Mouse (Mus musculus) fibroblast of lung, adult 2 months (primary cell): ENCODE results near the gene Tal1.

ENCODE experiments used
- DNase-seq: peaks from one replicate; pipeline ENCODE4 v3.0.0-alpha.2; 2011; ENCODE audit warnings: low read depth

Tal1 gene

DNA sequence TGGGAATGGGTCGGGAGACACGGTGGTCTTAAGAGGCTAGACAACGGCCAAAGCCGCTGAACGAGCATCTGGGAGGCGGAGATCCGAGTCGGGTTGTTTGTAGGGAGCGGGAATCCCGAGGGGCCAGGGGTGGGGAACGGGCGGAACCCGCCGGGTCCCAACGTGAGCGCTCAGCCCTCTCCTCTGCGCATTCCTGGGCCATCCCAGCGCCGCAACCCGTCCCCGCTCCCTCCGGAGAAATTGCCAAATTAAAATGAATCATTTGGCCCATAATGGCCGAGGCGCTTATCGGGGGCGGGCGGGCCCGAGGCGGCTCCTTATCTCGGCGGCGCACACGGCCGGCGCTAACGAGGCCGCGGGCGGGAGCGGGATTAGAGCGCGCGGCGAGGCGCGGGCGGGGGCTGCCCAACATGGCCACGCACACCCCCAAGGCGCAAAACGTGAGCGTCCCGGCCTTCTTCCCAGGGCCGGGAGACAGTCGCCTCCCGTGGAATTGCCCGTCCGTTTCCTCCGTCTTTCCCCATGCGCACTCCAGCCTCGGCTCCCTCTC, at the start of gene Tal1:
Gene Tal1, plus strand, starts transcription at position 56 of the 550 bp plus-strand sequence.
- DNase-seq, result no peak

DNA sequence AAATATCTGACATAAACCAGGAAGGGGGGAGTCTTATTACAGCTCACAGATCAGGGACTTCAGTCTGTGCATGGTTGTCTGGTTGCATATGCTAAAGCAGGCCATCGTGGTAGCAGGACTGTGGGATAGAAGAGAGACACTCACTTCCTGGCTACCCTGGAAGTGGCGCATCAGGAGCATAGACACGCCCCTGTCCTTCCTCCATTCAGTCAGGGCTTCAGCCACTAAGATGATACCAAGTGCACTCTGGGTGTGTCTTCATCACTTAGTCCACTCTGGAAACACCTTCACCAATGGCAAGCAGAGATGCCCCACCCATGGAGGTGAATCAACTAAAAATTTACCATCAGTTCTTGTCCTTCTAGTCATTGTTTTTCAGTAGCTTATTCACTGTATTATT, 42.0 kb upstream of the Tal1 start:
- no peak for DNase-seq

DNA sequence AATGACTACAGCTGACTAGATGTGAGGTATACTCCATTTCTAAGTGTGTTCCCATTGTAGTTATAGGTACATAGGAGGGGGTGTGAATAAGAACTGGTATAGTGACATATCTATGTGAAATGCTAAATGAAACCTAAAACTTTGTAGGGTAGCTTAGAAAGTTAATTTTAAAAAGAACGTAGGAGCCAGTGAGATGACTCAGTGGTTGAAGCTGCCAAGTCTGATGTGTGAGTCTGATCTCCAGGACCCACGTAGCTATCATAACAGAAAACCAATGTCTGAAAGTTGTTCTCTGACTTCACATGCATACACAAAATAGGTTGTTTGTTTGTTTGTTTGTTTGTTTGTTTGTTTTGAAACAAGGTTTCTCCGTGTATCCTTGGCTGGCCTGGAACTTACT, 36.2 kb upstream of the Tal1 start:
- peak; percentile 32 for DNase-seq

DNA sequence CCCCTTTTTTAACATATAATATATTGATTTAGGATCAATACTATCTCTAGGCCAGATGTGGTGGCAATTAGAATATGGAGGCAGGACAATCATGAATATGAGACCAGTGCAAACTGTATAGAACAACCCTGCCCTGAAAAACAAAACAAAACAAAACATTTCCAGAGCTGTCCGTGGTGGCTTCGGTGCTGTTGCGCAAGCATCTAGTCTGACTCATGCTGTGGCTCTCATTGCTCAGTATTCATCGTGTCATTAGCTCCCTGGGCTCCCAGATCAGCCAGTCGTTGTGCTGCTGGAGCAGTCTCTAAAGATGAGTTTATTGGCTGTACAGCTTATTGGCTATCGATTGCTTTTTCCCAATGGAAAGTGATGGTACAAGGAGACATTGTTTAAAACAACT, 21.2 kb upstream of the Tal1 start:
- peak; percentile 60 for DNase-seq

DNA sequence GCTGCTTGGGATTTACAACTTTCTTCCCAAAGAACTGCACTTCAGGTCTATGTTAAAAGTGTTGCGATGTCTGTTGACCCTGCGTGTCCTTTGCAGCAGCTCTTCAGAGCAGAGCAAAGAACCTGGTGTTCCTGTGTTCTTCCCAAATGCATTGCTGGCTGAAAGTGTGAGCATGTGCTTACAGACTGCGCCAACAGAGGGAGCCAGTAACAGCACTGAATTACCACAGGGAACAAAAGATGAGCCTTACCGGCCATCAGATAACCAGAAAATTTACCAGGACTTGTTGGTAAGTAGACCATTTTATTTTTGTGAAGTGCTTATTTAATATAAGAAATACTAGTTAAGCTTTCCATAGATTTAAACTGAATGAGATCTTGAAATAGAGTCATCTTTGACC, 18.0 kb upstream of the Tal1 start:
- DNase-seq, result peak; percentile 27

DNA sequence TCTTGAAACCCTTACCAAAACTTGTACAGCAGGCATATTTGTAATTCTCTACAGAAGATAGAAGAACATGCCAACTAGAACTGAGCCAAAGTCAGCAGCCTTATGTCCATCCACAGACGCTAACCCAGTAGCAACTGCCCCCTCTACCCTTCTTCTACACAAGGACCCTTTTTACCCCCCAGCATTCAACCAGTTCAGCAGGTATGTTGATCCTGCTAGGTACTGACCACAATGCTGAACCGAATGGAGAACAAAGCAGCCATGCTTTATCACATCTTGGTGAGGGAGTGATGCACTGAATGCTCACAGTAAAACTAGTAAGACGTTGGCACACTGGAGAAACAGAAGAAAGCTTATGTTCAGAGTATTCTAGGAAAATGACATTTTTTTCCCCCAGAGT, 10.6 kb upstream of the Tal1 start:
- DNase-seq, result no peak

DNA sequence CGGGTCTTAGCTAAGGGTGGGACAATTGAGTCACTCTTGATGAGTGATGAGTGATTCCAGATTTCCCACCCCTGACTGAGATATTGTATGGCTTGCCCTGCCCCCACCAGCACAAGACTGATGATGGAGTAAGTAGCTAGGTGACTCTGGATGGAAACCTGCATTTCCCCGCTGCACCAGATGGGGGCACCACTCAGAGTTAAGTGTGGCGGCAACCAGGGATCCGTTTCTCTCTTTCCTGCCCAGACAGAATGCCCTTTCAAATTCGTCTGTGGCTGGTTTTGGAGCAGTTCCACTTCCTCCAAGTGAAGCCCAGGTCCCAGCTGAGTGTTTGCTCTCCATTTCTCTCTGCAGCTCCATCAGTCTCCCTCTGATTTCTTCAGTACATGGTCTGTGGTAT, 8.5 kb upstream of the Tal1 start:
- DNase-seq, result no peak

DNA sequence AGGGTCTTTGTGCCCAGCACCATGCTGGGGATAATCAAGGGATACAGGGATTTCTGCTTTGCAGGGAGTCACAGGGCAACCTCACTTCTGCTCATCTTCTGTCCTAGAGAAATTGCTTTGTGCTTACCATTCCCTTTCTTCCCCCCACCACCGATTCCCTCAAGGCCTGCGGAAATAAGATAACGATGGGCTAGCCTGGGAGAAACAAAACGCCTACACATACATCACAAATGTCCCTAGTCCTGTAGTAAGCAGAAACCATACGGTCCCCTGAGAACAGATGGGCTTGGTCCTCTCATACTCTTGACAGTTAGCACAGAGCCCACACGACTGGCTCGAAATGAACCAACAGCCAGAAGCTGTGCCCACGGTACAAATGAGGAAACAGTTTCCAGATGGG, 8.0 kb upstream of the Tal1 start:
- no peak for DNase-seq

DNA sequence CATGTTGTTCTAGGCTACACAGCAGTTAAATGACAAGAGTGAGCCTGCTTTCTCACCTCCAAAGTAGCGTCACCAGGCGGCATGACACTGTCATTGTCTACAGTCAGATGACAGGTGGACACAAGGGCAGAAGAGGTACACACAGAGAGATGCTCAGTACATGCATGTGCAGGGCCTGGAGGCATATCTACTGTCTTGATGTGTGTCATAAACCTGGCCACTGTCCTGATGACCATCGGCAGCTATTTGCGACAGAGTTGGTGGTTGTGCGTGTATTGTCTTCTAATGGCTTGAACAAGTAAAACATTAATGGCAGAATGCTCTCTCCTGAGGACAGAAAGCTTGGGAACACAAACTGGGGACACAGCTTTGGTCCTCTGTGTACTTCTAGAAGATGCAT, 5.0 kb upstream of the Tal1 start:
- DNase-seq, result no peak

DNA sequence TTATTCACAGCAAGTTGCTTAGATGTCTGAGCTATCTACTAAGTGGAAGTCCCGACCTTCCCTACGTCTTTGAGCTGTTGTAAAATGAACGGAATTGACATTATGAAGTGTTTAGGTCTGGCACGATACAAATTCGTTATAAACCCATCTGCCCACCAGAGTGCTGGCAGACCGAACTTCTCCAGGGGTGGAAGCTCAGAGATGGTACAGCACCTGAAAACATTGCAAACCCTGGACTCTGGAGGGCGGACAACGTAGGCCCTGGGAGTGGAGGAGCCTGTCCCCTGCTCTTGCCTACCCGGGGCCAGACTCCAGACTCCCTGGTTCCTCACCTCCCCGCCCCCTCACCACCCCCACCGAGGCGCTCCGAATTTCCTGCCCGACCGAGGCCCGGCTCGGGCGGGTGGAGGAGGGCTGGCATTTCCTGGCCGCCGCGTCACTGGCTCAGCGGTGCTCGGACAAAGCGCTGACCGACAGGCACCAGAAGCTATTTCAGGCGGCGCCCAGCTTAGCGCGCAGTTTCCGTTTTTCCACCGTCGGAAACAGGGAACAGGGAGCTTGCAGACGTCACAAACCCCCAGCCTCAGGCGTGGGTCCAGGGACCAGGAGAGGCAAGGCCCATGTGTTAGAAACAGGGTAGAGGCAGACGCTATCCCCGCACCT, 3.8 kb upstream of the Tal1 start:
- no peak for DNase-seq

DNA sequence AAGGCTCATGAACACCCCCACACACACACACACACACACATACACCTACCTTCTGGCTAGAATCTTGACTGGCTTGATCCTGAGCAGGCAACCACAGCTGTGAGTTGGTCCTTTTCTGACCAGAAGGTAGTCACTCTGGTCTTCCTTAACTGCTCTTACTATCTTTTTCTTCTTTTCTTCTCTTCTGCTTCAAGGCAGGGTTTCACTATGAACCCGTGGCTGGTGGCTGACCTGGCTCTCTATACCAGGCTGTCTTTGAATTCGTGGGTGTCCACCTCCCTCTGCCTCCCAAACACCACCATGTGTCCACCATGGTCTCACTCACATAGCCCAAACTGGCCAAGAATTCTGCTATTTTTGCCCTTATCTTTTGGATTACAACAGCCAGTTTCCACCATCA, 1.2 kb upstream of the Tal1 start:
- no peak for DNase-seq

DNA sequence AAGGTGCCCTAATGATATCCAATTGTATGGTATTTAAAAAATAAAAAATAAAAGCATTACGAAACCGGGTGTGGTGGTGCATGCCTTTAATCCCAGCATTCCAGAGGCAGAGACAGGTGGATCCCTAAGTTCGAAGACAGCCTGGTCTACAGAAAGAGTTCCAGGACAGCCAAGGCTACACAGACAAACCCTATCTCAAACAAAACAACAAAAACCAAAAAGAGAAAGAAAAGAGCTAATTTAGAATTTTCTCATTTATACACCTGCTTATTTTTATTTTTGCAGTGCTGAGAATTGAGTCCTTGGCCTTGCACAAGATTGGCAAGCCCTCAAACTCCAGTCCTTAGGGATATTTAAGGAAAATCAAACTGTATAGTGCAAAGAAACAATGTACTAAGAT, 535 bp upstream of the Tal1 start:
- DNase-seq, result no peak

DNA sequence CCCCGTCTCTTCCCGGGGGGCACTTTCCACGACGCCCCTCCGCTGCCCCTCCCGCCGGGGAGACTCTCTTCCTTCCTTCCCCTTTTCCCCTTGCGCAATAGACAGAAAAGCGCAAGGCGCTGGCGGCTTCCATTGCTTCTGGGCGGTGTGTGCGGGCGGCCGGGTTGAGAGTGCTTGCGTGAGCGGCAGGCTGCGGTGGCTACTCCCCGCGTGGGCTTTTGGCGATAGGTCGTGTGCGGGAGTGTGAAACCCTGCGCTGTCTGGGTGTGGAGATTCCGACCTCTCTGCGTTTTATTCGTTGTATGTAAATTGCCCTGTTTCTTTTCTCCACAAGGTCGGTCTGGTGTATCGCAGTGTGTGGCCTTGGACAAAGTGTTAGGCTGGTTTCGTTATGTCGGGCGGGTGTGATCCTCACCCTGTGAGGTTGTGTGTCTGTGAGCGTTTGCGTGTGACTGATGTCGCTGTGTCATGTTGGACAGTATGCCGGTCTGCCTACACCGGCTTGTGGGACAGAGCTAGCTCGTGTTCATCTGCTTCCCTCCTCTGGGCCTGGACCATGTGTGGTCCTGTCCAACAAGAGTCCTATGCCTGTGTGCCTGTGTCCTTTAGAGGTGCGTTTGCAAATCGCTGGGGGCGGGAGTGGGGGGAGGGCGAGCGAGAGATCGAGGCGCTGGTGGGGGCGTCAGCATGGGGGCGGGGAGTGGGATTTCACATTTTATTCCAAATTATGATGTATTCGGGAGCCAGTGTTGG, 871 bp downstream of the Tal1 start:
- no peak for DNase-seq

DNA sequence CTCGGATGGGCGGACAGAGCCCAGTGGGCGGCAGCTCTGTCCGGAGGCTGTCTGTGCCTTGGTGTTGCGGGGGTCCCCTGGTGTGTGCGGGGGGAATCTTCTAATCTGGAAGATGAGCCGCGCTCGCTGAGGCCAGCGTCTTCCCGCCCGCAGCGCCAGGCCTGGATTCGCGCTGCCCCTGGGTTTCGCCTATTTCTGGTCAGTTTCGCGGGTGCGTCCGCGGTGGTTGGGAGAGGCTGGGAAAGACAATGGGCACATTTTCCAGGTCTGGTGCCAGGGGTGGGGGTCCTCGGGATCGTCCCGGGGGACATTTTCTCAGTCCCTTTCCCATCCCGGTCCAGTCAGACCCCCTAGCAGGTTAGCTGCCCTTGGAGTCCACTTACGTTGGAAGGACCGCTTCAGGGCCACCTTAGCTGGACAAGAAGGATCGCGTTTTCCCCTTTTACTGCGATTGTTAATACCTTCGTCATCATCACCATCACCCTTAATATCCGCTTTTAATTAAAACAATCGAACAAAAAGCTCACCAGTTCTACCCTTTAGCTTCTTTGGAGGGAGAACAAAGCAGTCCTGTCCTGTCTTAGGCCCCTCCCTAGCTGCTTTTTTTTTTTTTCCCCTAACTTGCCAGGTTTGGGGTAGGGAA, 1.6 kb downstream of the Tal1 start:
- no peak for DNase-seq

DNA sequence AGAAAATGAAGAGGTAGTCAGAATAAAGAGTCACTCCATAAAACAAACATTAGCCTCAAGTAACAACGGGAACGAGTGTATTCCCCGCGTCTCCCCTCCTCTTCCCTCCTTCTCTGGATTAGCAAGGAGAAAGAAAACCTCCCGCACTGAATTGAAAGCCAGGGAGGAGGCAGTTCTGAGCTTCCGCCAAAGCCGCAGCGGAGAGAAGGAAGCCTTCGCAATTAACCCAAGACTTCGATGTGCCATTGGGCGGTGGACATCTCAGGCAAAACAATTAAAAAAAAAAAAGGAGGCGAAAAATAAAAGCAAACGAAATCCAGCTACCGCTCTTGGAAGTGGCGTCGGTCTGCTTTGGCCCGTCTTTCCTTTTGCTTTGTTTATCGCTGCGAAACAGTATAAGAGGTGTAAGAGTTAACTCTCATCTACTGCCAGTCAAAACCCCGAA, 2.1 kb downstream of the Tal1 start:
- DNase-seq, result no peak

DNA sequence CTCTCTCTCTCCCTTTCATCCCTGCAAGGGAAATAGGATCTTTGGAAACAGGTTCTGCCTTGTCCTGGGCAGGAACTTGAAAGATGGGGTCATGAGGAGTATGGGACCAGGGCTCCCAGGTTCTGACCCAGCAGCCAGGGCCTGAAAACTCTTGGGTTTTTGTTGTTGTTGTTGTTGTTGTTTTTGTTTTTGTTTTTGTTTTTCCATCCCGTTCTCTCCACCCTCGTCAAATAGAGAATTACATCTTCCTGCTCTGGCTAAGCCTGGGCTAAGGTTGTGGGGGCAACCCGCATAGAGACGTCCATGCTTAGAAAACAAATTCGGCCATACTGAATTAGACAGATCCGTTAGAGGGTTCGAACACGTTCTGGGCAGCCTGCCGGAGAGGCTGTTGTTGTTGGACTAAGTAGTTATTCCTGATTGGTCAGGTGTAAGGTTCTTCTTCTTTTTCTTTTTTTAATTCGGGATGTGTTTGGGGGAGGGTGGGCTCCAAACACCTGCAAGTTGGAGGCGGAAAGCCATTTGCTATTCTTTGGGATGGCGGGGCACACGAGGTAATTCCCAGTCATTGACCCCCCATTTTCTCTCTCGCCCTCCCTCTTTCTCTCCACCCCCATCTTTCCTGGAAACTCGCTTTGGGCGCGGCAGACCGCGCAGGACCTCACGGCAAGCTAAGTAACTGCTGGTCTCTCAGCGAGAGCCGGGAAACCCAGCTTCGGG, 2.8 kb downstream of the Tal1 start:
- DNase-seq, result no peak

DNA sequence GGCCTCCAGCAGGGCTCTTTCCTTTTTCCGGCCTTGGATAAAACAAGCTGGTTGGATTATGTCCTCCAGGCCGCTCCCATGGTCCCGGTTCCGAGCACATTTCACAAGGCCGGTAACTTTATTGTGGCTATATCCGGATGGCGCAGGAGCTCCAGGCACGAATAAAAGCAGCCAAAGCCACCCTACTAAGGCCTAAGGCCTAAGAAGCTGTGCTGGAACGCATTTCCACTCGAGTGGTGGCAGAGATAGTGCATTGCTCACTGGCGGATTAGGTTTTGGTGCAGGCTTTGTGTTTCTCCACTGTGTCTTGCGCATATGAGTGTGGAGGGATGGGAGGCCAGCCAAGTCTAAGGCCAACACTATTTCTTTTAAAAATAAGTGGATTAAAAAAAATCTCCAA, 3.6 kb downstream of the Tal1 start:
- no peak for DNase-seq

DNA sequence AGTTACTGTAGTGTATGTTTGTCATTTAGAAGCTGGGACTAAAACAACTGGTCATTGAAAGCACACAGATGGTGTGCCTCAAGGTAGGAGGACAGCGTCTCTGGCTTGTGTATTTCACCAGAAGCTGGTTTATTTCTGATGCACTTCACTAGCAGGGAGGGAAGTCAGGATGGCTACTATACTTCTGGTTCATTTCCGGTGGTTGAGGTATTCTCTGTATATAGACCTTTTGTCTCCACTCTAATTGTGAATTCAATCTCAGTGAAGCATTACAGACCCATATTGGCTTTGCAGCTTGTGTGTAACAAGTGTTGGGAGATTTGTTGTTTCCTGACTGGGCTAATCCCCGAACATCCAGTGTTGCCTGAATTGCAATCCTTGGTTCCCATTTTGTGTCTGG, 4.5 kb downstream of the Tal1 start:
- DNase-seq, result no peak

DNA sequence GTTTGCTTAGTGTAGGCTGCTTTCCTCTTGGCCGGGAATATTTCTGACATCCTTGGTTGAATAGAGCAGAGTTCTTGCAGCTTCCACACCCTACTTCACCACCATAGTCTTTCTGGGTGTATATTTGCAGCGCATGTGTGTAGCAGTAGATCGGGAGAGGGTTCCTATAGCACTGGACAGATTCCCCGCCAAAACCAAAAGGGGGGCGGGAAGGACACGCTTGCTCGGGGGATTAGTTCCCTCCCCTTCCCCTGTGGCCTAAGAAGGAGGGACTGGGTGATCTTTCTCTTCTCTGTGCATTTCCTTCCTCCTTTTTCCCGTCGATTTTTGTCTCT, 6.3 kb downstream of the Tal1 start:
- DNase-seq, result no peak

DNA sequence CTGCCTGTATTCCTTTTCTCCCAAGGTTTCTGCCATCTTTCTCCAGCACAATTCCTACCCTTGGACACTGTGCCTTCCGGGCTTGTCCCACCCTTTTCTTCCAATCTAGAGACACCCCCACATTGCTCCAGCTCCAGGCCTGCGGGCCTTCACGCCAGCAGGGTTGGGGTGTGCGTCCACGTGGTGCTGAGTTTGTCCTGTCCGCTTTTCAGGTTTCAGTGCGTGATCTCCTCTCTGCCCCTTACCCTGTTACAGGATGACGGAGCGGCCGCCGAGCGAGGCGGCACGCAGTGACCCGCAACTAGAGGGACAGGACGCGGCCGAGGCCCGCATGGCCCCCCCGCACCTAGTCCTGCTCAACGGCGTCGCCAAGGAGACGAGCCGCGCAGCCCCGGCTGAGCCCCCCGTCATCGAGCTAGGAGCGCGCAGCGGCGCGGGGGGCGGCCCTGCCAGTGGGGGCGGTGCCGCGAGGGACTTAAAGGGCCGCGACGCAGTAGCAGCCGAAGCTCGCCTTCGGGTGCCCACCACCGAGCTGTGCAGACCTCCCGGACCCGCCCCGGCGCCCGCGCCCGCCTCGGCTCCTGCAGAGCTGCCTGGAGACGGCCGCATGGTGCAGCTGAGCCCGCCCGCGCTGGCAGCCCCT, 6.8 kb downstream of the Tal1 start:
- DNase-seq, result no peak

DNA sequence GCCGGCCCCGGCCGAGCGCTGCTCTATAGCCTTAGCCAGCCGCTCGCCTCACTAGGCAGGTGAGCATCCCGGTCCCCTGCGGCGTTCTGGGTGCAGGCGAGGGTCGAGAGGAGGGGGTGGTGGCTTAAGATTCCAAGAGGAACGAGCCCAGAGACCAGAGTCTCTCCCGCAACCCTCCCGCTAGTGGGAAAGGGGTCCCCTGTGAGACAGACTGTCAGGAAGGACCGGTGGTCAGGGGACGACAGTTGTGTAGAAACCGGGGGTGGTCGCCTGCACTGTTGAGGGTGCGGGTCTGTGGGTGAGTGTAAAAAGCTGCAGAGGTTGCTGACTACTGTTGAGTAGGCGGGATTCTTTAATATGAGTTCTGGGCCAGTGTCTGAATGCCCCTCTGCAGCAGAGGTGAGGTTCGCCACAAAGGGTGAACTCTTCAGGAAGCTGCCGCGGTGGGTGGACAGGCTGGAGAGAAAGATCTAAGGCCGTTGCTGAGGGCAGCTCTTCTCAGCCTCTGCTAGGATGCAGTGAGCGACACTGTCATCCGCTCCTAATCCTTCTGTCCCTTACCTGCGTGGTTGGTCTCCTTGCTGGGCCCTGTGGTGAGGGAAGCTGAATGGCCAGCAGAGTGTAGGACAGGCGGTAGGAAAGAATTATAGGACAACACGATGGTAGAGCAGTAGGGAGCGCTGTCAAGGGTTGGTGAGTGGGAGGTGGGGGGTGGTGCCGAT, 7.5 kb downstream of the Tal1 start:
- no peak for DNase-seq
